Mouse (Mus musculus): ENCODE results near the gene Hs2st1. TPM values are rescaled to one million over a fixed set of nuclear protein-coding genes. Genes with fewer than 3 reads are reported as not detected.

Hs2st1 gene
- polyA plus RNA-seq (2012; rRNA removed), result 7.8 and 8.2 TPM in 2 replicates

- DNase-seq, result peak; percentile 96
- Histone ChIP-seq H3K36me3 (ENCODE audit: control insufficient read depth, insufficient read depth, low read length) (no peaks in the 10 kb centered on the region), H3K27me3 (ENCODE audit: control insufficient read depth, insufficient read depth, low read length) (no peaks in the 10 kb centered on the region), H3K4me3 (ENCODE audit: control insufficient read depth, insufficient read depth, low read length) (peak within 1 kb of the TSS; percentile 91), H3K27ac (ENCODE audit: control insufficient read depth, insufficient read depth, low read length) (peak within 1 kb of the TSS; percentile 68), H3K4me1 (replicated peaks; ENCODE audit: control insufficient read depth, insufficient read depth, low read length) (peaks cover 8% of the 10 kb centered on the region)
- TF ChIP-seq CTCF (IDR thresholded peaks at IDR 0.05; ENCODE audit: borderline replicate concordance, control insufficient read depth, extremely low read depth, insufficient read depth, low read length, poor library complexity) (peak; percentile 57; the same call in 1 of the 2 replicates), POLR2A (IDR thresholded peaks at IDR 0.05; ENCODE audit: control insufficient read depth, extremely low read depth, insufficient read depth, low read length, poor library complexity) (peak; percentile 91)
- under 1% methylated on average over 67 of the region's 69 CpGs for WGBS
Measured at GRCm38 (mm10) chr3:144570047-144570815, at the start of gene Hs2st1, which contains the start of gene Selenof. Hs2st1 (minus strand) TSS chr3:144570181. Selenof (plus strand) TSS chr3:144570304.

DNA sequence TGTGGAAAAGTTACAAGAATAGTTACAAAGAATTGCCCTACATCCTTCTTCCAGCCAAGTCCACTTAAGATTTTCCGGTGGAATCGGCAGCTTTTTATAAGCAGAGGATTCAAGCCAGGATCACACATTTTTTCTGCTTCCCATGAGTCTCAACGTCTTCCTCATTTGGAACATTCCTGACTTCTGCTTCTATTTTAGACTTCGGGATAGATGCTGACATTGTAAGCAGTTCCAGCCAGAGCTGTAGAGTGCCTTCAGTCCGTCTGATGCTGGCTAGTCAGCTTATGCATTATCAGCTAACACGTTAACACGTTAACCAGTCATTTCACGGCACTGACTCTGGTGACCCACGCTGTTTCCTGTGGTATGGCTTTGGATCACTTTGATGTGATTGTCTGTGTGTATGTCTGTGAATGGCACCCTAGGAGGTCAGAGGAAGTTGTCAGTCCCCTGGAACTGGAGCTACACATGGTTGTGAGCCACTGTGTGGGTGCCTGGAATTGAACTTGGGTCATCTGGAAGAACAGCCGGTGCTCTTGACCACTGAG, 47.7 kb upstream of the Hs2st1 start:
- no peaks in the 10 kb centered on the region for H3K36me3 ChIP-seq (ENCODE audit: control insufficient read depth, insufficient read depth, low read length)
- H3K27me3 ChIP-seq (ENCODE audit: control insufficient read depth, insufficient read depth, low read length), result no peaks in the 10 kb centered on the region
- H3K27ac ChIP-seq (ENCODE audit: control insufficient read depth, insufficient read depth, low read length), result no peak overlapping the region
- DNase-seq, result no peak
- no peaks in the 10 kb centered on the region for H3K4me1 ChIP-seq (replicated peaks; ENCODE audit: control insufficient read depth, insufficient read depth, low read length)
- no peak overlapping the region for H3K4me3 ChIP-seq (ENCODE audit: control insufficient read depth, insufficient read depth, low read length)
- 45% methylated on average over 10 of the region's 10 CpGs for WGBS
- no peak for TF ChIP-seq CTCF (IDR thresholded peaks at IDR 0.05; ENCODE audit: borderline replicate concordance, control insufficient read depth, extremely low read depth, insufficient read depth, low read length, poor library complexity)
- TF ChIP-seq POLR2A (IDR thresholded peaks at IDR 0.05; ENCODE audit: control insufficient read depth, extremely low read depth, insufficient read depth, low read length, poor library complexity), result no peak

GRCm38 (mm10) chr3:144616654-144617425, 46.9 kb upstream of the Hs2st1 start:
- H3K4me1 ChIP-seq (replicated peaks; ENCODE audit: control insufficient read depth, insufficient read depth, low read length), result no peaks in the 10 kb centered on the region
- TF ChIP-seq CTCF (IDR thresholded peaks at IDR 0.05; ENCODE audit: borderline replicate concordance, control insufficient read depth, extremely low read depth, insufficient read depth, low read length, poor library complexity), result peak; percentile 81; the same call in 1 of the 2 replicates
- TF ChIP-seq POLR2A (IDR thresholded peaks at IDR 0.05; ENCODE audit: control insufficient read depth, extremely low read depth, insufficient read depth, low read length, poor library complexity), result no peak
- WGBS, result 75% methylated on average over 8 of the region's 8 CpGs
- peak; percentile 79 for DNase-seq
- no peak overlapping the region for H3K4me3 ChIP-seq (ENCODE audit: control insufficient read depth, insufficient read depth, low read length)
- H3K27me3 ChIP-seq (ENCODE audit: control insufficient read depth, insufficient read depth, low read length), result no peaks in the 10 kb centered on the region
- no peak overlapping the region for H3K27ac ChIP-seq (ENCODE audit: control insufficient read depth, insufficient read depth, low read length)
- H3K36me3 ChIP-seq (ENCODE audit: control insufficient read depth, insufficient read depth, low read length), result no peaks in the 10 kb centered on the region

DNA sequence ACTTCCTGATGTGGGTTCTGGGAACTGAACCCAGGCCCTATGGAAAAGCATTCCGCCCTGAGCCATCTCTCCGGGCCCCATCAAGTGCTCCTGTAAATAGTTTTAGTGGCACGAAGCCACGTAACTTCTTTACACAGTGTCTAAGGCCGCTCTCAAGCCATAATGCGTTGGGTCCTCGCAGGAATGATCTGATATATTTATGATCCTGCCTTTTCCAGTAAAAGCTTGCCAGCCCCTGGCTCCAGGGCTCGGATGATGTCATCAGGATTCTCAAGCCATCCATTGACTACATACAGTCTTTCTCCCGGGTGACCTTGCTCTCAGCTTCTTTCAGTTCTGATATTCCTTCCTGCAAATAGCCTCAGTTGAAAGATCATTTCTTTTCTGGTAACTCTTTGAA, 45.5 kb upstream of the Hs2st1 start:
- H3K27ac ChIP-seq (ENCODE audit: control insufficient read depth, insufficient read depth, low read length), result no peak overlapping the region
- no peaks in the 10 kb centered on the region for H3K27me3 ChIP-seq (ENCODE audit: control insufficient read depth, insufficient read depth, low read length)
- no peak overlapping the region for H3K4me3 ChIP-seq (ENCODE audit: control insufficient read depth, insufficient read depth, low read length)
- H3K36me3 ChIP-seq (ENCODE audit: control insufficient read depth, insufficient read depth, low read length), result no peaks in the 10 kb centered on the region
- no peak for DNase-seq
- TF ChIP-seq CTCF (IDR thresholded peaks at IDR 0.05; ENCODE audit: borderline replicate concordance, control insufficient read depth, extremely low read depth, insufficient read depth, low read length, poor library complexity) (no peak), POLR2A (IDR thresholded peaks at IDR 0.05; ENCODE audit: control insufficient read depth, extremely low read depth, insufficient read depth, low read length, poor library complexity) (no peak)
- no peaks in the 10 kb centered on the region for H3K4me1 ChIP-seq (replicated peaks; ENCODE audit: control insufficient read depth, insufficient read depth, low read length)
- 96% methylated on average over 9 of the region's 9 CpGs for WGBS

DNA sequence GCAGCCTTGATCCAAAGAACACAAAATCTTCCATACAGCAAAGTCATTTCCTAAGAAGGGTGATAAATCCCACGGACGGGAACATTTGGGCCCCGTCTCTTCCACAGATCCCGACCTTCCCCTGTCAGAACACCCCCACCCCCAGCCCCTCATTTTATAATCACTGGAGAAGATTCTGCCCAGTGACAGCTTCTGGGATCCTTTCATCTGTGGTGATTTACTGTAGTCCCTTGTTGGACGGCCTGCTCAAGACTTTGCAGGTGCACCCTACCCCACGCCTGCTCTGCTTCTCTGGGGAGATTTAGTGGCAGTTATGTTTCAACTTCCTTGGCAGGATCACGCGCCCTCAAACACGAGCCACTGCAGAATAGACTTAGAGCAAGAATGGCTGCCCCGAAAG, 44.7 kb upstream of the Hs2st1 start:
- TF ChIP-seq POLR2A (IDR thresholded peaks at IDR 0.05; ENCODE audit: control insufficient read depth, extremely low read depth, insufficient read depth, low read length, poor library complexity), result no peak
- whole genome bisulfite sequencing, result 65% methylated on average over 10 of the region's 10 CpGs

DNA sequence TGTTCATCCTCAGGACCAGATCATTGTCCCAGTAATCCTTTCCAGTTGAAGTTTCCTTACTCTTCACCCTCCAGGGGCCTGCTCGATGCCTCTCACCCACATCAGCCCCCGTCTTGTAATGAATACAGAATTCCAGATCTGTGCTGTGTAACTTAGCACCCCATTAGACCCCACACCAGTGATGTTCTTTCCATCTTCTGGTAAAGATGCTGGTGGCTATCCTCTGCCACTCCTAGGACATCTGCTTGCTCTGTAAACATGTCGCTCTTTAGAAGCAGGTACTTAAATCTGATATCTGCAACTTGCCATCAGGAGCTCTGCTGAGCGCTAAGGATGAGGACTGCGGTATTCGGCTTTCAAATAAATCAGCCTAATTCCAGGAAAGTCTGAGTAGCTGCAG, 44.3 kb upstream of the Hs2st1 start:
- WGBS, result 96% methylated on average over 6 of the region's 6 CpGs
- Histone ChIP-seq H3K27ac (ENCODE audit: control insufficient read depth, insufficient read depth, low read length) (no peak overlapping the region), H3K4me1 (replicated peaks; ENCODE audit: control insufficient read depth, insufficient read depth, low read length) (no peaks in the 10 kb centered on the region), H3K36me3 (ENCODE audit: control insufficient read depth, insufficient read depth, low read length) (no peaks in the 10 kb centered on the region), H3K4me3 (ENCODE audit: control insufficient read depth, insufficient read depth, low read length) (no peak overlapping the region), H3K27me3 (ENCODE audit: control insufficient read depth, insufficient read depth, low read length) (no peaks in the 10 kb centered on the region)
- TF ChIP-seq CTCF (IDR thresholded peaks at IDR 0.05; ENCODE audit: borderline replicate concordance, control insufficient read depth, extremely low read depth, insufficient read depth, low read length, poor library complexity), result no peak
- DNase-seq, result no peak

More for the DNA sequence above, 44.7 kb upstream of the Hs2st1 start:
- DNase-seq, result no peak
- no peak overlapping the region for H3K4me3 ChIP-seq (ENCODE audit: control insufficient read depth, insufficient read depth, low read length)
- no peak overlapping the region for H3K27ac ChIP-seq (ENCODE audit: control insufficient read depth, insufficient read depth, low read length)
- no peaks in the 10 kb centered on the region for H3K36me3 ChIP-seq (ENCODE audit: control insufficient read depth, insufficient read depth, low read length)
- H3K4me1 ChIP-seq (replicated peaks; ENCODE audit: control insufficient read depth, insufficient read depth, low read length), result no peaks in the 10 kb centered on the region
- no peaks in the 10 kb centered on the region for H3K27me3 ChIP-seq (ENCODE audit: control insufficient read depth, insufficient read depth, low read length)
